Mouse (Mus musculus) cerebellum, adult 9-11 months (tissue): ENCODE data around the gene Gm47289.

Source experiments
- DNase-seq: peaks from one replicate; pipeline ENCODE4 v3.0.0; 2022

Gm47289 gene

GRCm38 (mm10) chr9:119158861-119159260 is at the start of gene Gm47289:
TSS of gene Gm47289 (plus strand) at chr9:119159161.
- no peak for DNase-seq

DNA sequence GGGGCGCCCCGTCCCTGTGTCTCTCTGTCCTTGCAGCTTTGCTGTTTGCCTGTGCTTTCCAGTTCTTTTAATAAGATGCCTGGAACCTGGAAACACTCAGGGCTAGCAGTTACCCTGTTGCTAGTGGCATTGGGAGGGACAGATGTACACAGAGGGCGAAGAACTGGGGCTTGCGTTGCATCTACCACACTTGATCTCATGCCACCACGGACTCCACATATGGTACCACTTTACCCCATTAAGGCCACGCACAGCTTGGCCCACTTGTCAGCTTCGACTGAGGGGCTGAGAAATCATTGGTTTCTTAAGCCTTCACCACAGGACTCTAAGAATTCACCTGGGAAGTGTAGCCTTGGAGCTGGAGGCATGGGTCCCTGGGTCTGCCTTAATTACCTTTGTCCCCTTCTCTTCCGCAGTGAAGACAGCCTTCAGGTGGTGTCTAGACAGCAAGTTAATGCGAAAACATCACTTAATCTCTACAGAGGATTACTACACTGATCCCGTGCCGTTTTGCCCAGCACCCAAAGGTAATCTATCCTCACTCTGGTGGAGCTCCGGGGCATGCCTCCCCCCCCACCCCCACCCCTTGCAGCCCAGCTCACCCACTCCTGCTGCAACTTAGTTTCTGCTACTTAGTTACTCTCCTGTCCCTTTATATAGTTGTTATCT is 49.1 kb upstream of the Gm47289 start:
- no peak for DNase-seq

GRCm38 (mm10) chr9:119110640-119111039 is 48.3 kb upstream of the Gm47289 start:
- no peak for DNase-seq

GRCm38 (mm10) chr9:119114911-119115310 is 44.0 kb upstream of the Gm47289 start:
- no peak for DNase-seq

- no peak for DNase-seq
These were observed 39.4 kb upstream of the Gm47289 start for GRCm38 (mm10) chr9:119119409-119120167.

GRCm38 (mm10) chr9:119120168-119120560 is 38.8 kb upstream of the Gm47289 start:
- no peak for DNase-seq

GRCm38 (mm10) chr9:119122596-119123369 is 36.2 kb upstream of the Gm47289 start:
- no peak for DNase-seq

DNA sequence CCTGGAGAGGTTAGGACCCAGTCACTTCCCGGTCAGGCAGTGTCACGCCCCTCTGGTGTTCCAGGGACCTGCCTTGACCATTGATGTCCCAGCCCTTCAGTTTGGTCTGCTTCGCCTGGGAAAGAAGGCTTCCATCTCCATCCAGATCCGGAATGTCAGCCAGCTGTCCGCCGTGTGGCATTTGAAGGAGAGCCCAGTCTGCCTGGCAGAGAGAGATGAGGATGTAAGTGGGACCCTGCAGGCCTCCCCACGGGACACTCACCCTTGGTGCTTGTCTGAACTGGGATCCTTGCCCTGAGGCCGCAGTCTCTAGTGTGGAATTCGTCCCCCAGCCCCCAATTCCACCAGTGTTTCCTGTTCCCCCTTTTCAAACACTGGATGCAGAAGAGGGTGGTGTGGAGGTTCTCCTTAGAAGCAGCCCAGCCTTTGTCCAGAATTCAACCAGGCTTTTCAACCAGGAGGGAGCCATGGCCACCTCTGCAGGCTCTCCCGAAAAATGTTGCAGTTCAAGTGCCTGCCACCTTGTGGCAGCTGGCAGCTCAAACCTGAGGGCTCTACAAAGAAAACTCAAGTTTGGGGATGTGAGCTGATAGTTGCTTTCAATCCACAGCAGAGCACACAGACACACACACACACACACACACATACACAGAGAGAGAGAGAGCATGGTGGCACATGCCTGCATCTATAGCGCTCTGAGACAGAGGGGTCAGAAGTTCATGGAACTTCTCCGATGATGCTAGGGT is 30.4 kb upstream of the Gm47289 start:
- DNase-seq = no peak

GRCm38 (mm10) chr9:119130692-119131091 is 28.3 kb upstream of the Gm47289 start:
- no peak for DNase-seq

- no peak for DNase-seq
These were observed 20.1 kb upstream of the Gm47289 start for GRCm38 (mm10) chr9:119138836-119139235.

- no peak for DNase-seq
These were observed 16.9 kb upstream of the Gm47289 start for GRCm38 (mm10) chr9:119142066-119142465.

- no peak for DNase-seq
These were observed 15.6 kb upstream of the Gm47289 start for GRCm38 (mm10) chr9:119143372-119143771.

DNA sequence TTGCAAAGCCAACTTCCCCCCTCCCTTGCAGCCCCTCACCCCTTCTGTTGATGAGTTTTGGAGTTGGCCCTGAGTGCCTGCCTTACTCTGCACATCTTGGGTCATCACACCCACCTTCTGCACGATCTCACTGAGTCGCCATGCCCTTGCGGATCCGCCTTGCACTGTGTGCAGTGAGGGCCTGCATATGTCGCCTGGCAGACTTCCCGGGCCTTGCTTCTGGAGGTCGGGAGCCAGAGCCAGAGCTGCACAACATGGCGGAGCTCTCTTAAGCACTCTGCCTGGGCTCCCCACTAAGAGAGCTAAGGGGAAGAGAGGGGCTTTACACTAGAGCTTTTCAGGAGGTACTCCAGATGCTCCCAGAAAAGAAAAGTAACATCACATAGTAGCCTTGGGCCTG is 14.3 kb upstream of the Gm47289 start:
- peak; percentile 29 for DNase-seq

DNA sequence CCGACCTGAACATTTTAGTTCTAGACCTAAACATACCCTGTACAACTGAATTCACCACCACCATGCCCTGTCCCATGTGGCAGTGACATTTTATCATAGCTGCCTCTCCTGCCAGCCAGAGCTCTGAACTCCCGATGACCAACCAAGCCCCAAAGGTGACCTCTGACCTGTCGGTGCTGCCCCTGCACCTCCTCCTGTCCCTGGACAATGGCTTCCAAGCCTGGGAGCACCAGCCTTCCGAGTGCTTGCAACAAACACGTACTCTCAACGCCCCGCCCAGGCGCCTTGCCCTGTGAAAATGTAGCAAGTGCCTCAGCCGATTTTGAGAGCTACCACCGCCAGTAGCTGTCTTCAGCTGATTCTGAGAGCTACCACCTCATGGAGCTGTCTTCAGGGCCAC is 13.8 kb upstream of the Gm47289 start:
- DNase-seq = no peak

DNA sequence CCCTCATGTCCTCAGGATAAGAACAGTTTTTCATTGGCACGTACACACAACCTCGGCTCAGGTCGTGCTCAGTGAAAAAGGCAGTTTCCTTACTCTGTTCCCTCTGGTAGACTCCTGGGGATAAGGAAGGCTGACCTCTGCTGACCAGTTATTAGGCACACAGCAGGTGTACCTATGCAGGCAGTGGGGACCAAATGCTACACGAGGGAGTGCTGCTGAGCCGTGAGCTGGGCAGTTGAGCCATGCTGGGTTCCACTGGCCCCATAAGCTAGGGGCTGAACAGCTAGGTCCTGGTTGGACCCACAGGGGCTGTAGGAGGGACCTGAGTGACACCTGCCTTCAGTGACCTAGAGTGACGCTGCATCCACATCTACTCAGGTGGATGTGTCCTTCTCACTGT is 13.3 kb upstream of the Gm47289 start:
- no peak for DNase-seq

GRCm38 (mm10) chr9:119146098-119146770 is 12.7 kb upstream of the Gm47289 start:
- no peak for DNase-seq

DNA sequence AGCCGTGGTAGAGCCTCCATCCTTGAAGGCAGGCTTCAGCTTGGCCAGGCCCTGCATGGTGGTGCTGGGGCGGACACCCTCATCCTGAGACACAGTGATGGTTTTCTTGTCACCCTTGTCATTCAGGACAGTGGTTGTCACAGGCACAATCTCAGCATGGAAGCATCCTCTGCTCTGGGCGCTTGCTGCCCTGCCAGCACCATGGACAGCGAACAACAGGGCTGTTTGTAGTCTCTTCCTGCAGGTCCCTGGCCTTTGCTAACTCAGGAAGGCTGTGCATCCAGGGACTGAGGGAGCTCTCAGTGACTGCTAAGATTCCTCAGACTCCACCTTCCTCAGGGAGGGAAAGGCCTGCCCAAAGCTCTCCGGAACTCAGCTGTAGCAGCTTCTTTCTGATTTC is 9.4 kb upstream of the Gm47289 start:
- DNase-seq = no peak

- no peak for DNase-seq
These were observed 7.2 kb upstream of the Gm47289 start for GRCm38 (mm10) chr9:119151751-119152150.

DNA sequence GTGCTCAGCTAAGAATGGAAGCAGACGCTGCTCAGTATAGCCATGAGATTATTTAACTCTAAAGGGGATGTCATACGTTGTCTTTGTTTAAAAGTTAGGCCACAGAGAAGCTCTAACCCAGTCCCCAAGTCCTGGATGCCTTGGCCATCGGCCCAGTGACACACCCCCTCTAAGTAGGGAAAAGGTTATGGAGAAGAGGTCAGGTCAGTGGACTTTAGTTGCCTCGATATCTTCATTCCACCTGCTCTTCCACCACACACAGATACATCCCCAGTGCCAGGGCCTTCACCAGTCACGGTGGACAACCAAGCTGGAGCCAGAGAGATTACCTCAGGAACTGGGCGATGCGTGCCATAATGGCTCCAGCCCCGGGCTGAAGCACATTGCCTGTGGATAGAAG is 3.5 kb upstream of the Gm47289 start:
- DNase-seq = no peak

- DNase-seq = no peak
These were observed 3.1 kb upstream of the Gm47289 start for GRCm38 (mm10) chr9:119155826-119156225.

DNA sequence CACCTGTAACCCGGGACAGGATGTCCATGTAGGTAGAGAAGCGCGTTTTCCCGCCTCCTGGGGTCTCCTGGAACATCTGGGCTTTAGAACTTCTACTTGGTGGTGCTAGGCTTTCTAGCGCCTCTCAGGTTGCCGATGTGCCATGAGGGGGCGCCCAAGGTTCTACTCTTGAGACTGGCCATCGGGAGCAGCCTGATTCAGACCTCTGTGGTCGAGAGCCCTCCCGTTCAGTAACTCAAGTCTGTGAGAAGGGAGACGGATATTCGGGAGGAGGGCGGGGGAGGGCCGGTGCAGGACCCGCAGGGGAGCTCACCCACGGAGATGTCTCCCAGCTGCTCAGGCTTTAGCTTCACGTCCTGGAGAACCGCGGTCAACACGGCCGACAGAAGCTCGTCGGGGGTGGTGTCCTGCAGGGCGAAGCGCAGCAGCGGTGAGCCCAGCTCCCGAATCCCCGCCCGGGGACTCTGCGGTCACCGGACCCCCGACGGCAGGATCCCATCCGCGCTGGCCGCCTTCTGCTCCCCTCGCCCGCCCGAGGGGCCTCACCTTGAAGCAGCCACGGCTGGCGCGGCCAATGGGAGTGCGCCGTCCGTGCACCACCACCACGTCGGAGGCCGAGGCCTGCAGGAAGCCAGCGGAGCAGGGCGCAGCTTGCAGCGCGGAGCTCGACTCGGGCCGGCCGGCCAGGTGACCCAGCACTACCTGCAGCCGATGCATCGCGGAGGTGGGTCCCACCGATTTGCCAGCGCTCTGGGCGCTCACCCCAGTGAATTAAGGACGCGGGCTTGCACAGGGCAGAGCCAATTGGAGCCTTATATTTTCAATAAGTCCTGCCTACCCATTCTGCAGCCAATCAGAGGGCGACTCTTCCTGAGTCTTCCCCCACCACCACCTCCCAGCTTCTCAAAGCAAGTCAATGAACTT is 2.4 kb upstream of the Gm47289 start, which contains the start of gene Acaa1b:
Gene Acaa1b, minus strand, starts transcription at position 816 of the 924 bp plus-strand sequence.
- DNase-seq = peak; percentile 19
